Mouse (Mus musculus) spleen, adult 2 months (tissue): Measurements from ENCODE around the gene Tnf. TPM values are rescaled to one million over a fixed set of nuclear protein-coding genes. Genes with fewer than 3 reads are reported as not detected.
A peak's percentile ranks its signal among the peaks of the same experiment; 100 is the strongest.

Experiments used
- DNase-seq, 2 experiments: peaks; one replicate each; pipeline versions ENCODE4 v3.0.0 to v3.0.0-alpha.2; 2012 to 2021; ENCODE audit warnings: low spot score in 2 of 2, low read depth in 1 of 2
- H3K27ac ChIP-seq: fragments of 200-500 bp; 2 replicates; pipeline ENCODE4 v1.5.1; 2012; ENCODE audit warnings: low read length, inconsistent platforms; ENCODE audit not compliant: insufficient read depth
- H3K27me3 ChIP-seq: fragments of 200-500 bp; 2 replicates; pipeline ENCODE4 v1.6.1; 2012; ENCODE audit warnings: mild to moderate bottlenecking, moderate library complexity, low read length, inconsistent platforms; ENCODE audit not compliant: control insufficient read depth, insufficient read depth
- H3K36me3 ChIP-seq: fragments of 200-500 bp; 2 replicates; pipeline ENCODE4 v1.6.1; 2012; ENCODE audit warnings: mild to moderate bottlenecking, low read length, inconsistent platforms; ENCODE audit not compliant: control insufficient read depth, insufficient read depth
- H3K4me1 ChIP-seq: fragments of 200-500 bp; 2 replicates; pipeline ENCODE4 v1.6.1; 2011; ENCODE audit warnings: inconsistent platforms; ENCODE audit not compliant: control insufficient read depth, insufficient read depth, insufficient read length
- H3K4me3 ChIP-seq: fragments of 200-500 bp; 2 replicates; pipeline ENCODE4 v1.5.1; 2011; ENCODE audit warnings: mild to moderate bottlenecking, inconsistent platforms; ENCODE audit not compliant: insufficient read depth, insufficient read length; ENCODE audit errors: extremely low read depth
- CTCF ChIP-seq: fragments of 200-500 bp; IDR thresholded peaks from 2 replicates; pipeline ENCODE4 v1.5.1; 2011; ENCODE audit warnings: mild to moderate bottlenecking, inconsistent platforms; ENCODE audit not compliant: insufficient read depth, insufficient read length, insufficient replicate concordance; ENCODE audit errors: extremely low read depth
- POLR2A ChIP-seq: fragments of 200-500 bp; IDR thresholded peaks from 2 replicates; pipeline ENCODE4 v1.6.1; 2011; ENCODE audit warnings: low read depth, low read length, inconsistent platforms
- WGBS: fragments of 180-500 bp; shearing (Covaris S2); methylation state at CpG from one replicate; pipeline ENCODE4 v1.1.7; 2018; 5-methylcytosine and 5-hydroxymethylcytosine counted together
- polyA plus RNA-seq: library from polyadenylated mRNA; depleted of rRNA; stranded (reverse); fragments of >200 nt; gene quantifications from 2 replicates; pipeline ENCODE4 v1.2.3, GENCODE M21; 2012; rRNA removed

Gene Tnf
- polyA plus RNA-seq, result 7.5 and 13.2 TPM in 2 replicates

DNA sequence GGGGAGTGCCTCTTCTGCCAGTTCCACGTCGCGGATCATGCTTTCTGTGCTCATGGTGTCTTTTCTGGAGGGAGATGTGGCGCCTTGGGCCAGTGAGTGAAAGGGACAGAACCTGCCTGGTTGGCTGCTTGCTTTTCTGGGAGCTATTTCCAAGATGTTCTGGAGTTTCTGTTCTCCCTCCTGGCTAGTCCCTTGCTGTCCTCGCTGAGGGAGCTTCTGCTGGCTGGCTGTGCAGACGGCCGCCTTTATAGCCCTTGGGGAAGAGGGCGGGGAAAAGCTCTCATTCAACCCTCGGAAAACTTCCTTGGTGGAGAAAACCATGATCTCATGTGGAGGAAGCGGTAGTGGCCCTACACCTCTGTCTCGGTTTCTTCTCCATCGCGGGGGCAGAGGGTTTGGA, at the start of gene Tnf:
Tnf (minus strand) TSS at position 221 of the 400 bp plus-strand sequence.
- peak within 1 kb of the TSS; percentile 69 for H3K27ac ChIP-seq
- WGBS, result 4% methylated on average over 13 of the region's 13 CpGs
- peak within 1 kb of the TSS; percentile 63 for H3K4me3 ChIP-seq
- TF ChIP-seq CTCF (no peak), POLR2A (peak; percentile 93)
- no peaks in the 10 kb centered on the region for H3K27me3 ChIP-seq
- peaks cover 24% of the 10 kb centered on the region for H3K4me1 ChIP-seq
- H3K36me3 ChIP-seq, result peaks cover 3% of the 10 kb centered on the region; the same call in 1 of the 2 replicates
- peak in 1 of 2 experiments; percentile 73 for DNase-seq

DNA sequence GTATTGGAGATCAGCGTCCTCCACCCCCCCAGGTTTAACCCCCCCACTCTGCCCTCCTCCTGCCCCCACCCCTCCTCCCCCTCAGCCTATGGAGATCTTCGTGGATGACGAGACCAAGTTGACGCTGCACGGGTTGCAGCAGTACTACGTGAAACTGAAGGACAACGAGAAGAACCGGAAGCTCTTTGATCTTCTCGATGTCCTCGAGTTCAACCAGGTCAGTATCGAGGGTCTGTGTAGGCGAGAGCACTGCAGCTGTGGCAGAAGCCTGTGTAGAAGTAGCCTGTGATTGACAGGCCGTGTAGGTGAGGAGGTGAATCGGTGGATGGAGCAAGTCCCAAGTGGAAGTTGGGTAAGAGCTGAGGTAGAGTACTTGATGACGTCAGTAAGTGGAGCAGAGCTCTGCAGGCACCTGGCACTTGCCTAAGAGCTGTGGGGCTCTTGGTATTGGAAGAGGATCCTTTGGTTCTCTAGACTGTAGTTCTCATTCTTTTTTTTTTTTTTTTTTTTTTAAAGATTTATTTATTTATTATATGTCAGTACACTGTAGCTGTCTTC, 49.4 kb upstream of the Tnf start:
- 91% methylated on average over 15 of the region's 15 CpGs for WGBS
- no peak for DNase-seq
- Histone ChIP-seq H3K27ac (no peak overlapping the region), H3K4me1 (no peaks in the 10 kb centered on the region), H3K27me3 (no peaks in the 10 kb centered on the region), H3K4me3 (no peak overlapping the region), H3K36me3 (peaks cover 63% of the 10 kb centered on the region)
- TF ChIP-seq POLR2A (no peak), CTCF (no peak)

DNA sequence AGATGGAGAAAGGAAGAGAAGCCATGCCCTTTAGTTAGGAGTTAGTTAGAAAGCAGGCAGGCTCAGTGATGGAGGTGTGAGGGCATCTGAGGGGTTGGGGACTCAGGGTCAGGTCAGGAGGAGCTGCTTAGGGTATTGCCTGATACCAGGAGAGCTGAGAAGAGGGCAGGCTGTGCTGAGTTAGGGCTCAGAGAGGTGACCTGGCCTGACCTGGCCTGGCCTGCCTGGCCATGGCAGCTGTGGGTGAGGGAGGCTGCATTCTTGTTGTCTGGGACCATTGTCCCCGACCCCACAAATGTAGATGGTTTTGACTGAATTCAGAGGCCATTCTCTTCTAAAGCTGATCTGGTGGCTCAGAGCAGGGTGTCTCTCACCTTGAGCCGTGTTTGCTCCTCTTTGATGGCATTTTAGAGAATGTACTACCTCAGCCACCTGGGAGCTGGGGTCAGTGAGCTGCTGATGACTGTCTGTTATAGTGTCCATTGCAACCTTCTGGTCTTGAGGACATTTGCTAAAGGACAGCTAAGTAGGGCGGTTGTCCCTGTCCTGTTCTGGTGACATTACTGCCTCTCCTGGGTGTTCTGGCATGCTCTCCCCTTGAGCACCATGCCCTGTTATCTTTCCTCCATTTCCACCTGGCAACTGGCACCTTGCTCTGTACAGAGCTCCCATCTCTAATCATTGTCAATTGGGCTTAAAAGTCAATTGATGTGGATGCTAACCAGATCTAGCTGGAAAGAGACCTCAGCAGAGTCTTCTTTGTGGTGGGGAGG, 48.7 kb upstream of the Tnf start:
- H3K36me3 ChIP-seq, result peaks cover 65% of the 10 kb centered on the region
- H3K27me3 ChIP-seq, result no peaks in the 10 kb centered on the region
- DNase-seq, result no peak
- H3K4me3 ChIP-seq, result no peak overlapping the region
- TF ChIP-seq CTCF, result no peak
- no peak for TF ChIP-seq POLR2A
- WGBS, result 97% methylated on average over 3 of the region's 3 CpGs
- H3K4me1 ChIP-seq, result no peaks in the 10 kb centered on the region; the same call in 1 of the 2 replicates
- no peak overlapping the region for H3K27ac ChIP-seq

DNA sequence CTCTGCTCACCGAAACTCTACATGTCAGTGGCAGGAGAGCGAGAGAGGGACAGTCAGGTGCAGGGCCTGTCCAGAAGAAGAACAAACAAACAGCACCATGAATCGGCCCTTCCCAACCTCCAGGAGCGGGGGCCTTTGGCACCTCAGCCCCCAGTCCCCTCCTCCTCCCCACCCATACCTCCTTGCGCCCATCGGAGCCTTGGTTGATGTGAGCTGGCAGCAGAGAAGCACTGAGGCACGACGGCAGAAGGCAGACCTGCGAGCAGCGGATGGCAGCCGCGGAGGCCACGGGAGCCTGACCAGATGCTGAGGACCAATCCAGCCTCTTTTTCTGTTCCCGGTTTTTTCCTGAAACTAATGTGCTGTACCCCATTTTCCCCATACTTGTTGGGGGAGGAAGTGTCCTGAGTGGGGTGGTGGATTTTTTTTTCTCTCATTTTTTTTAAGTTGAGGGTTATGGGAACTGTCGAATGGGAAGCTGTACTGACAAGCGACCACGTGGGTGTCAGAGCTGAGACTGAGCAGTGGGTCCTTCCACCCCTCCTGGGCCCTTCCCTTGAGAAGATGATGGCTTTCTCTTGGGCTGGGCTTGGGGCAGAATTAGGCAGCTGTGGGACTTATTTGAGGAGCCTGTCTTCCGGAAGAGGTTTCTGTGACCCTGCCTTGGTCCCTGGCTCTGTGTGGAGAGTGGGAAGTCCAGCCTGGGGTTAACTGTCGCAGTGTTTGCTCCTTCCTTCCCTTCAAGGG, 47.8 kb upstream of the Tnf start:
- 85% methylated on average over 19 of the region's 19 CpGs for WGBS
- H3K36me3 ChIP-seq, result peaks cover 73% of the 10 kb centered on the region

DNA sequence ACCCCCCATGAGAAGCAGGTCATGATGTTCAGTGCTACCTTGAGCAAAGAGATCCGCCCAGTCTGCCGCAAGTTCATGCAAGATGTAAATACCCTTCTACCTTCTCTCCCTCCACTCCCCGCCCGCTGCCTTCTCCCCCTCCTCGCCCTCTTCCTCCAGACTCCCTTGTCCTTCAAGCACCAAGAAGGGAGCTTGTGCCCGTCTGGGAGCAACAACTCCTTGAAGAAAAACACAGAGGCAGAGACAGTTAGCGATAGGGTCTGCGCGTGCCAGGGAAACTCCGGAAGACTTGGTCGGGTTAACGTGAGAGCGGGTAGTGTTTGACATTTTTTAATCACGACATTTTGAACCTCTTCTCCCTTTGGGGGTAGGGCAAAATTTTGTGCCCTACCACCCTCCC, 47.2 kb upstream of the Tnf start:
- no peak for TF ChIP-seq POLR2A
- TF ChIP-seq CTCF, result no peak
- H3K4me1 ChIP-seq, result no peaks in the 10 kb centered on the region; the same call in 1 of the 2 replicates
- 88% methylated on average over 14 of the region's 14 CpGs for WGBS
- no peak for DNase-seq
- no peak overlapping the region for H3K4me3 ChIP-seq
- H3K36me3 ChIP-seq, result peaks cover 76% of the 10 kb centered on the region
- no peak overlapping the region for H3K27ac ChIP-seq
- H3K27me3 ChIP-seq, result no peaks in the 10 kb centered on the region

More for the DNA sequence above, 47.8 kb upstream of the Tnf start:
- no peak for TF ChIP-seq POLR2A
- TF ChIP-seq CTCF, result no peak
- no peak for DNase-seq
- Histone ChIP-seq H3K4me3 (no peak overlapping the region), H3K4me1 (no peaks in the 10 kb centered on the region; the same call in 1 of the 2 replicates), H3K27ac (no peak overlapping the region), H3K27me3 (no peaks in the 10 kb centered on the region)

DNA sequence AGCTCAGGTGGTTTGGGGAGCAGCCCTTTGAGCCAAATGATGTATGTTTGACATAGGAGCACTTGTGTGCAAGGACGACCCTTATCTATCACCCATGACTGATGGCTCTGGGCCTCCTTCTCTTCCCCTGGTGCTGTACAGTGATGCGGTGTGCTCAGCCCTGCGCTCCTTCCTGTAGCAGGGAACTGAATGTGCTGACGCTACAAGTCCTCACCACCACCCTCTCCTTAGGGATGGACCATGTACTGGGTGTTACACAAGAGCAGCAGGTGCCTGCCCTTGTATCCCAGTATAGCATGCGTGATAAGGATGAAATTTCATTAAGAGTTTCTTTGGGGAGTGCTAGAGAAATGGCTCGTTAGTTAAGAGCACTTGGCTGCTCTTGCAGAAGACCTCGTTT, 45.3 kb upstream of the Tnf start:
- Histone ChIP-seq H3K27ac (no peak overlapping the region), H3K27me3 (no peaks in the 10 kb centered on the region), H3K4me1 (peaks cover 4% of the 10 kb centered on the region; the same call in 1 of the 2 replicates), H3K4me3 (no peak overlapping the region), H3K36me3 (peaks cover 64% of the 10 kb centered on the region)
- 87% methylated on average over 7 of the region's 7 CpGs for WGBS
- DNase-seq, result no peak
- no peak for TF ChIP-seq POLR2A
- no peak for TF ChIP-seq CTCF
